Mouse (Mus musculus): ENCODE data around the gene Lmx1a. TPM values are rescaled to one million over a fixed set of nuclear protein-coding genes. Genes with fewer than 3 reads are reported as not detected.

Lmx1a gene
- polyA plus RNA-seq, 1 experiment from 2014 or later = not detected

GRCm38 (mm10) chr1:167669796-167670195 lies 19.2 kb upstream of the Lmx1a start:
- 31% methylated on average over 6 of the region's 6 CpGs for WGBS
- Histone ChIP-seq H3K27ac (ENCODE audit: low read depth, low read length) (no peak overlapping the region), H3K4me1 (ENCODE audit: control insufficient read depth, insufficient read depth, low read length) (no peaks in the 10 kb centered on the region), H3K9ac (ENCODE audit: low read depth, low read length) (no peak overlapping the region), H3K9me3 (ENCODE audit: control insufficient read depth, low read length) (no peaks in the 10 kb centered on the region), H3K4me2 (replicated peaks; ENCODE audit: low read depth, low read length) (no peak overlapping the region), H3K4me3 (ENCODE audit: low read length) (no peak overlapping the region), H3K27me3 (ENCODE audit: control insufficient read depth, insufficient read depth, low read length) (peaks cover 33% of the 10 kb centered on the region), H3K36me3 (ENCODE audit: control insufficient read depth, insufficient read depth, low read length) (no peaks in the 10 kb centered on the region)
- no peak for ATAC-seq (ENCODE audit: low FRiP score, low TSS enrichment)

DNA sequence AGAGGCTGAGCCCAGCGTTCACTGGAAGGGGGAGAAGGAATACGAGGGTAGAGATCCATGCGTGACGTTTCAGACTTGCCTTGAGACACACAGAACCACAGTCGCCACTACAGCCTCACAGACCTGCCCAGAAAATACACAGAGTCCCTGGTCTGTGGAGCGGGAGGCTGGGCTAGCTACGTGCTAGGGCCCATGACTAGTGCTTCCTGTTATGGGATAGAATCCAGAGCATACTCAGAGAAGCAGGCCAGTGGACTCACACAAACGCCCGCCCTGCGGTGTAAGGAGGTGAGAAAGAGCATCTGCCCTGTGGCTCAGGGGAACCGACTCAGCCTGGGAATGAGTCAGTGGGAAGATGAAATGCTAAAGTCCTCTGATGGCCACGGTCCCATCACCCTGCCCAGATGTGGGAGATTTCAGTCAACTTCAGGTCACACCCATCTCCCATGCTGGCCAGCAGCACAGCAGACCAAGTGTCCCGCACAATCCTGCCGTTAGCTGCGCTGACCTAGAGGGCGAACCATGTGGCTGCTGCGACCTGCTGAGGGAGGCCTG lies 16.5 kb upstream of the Lmx1a start:
- Histone ChIP-seq H3K27me3 (ENCODE audit: control insufficient read depth, insufficient read depth, low read length) (peaks cover 33% of the 10 kb centered on the region), H3K9ac (ENCODE audit: low read depth, low read length) (no peak overlapping the region), H3K4me3 (ENCODE audit: low read length) (no peak overlapping the region), H3K4me1 (ENCODE audit: control insufficient read depth, insufficient read depth, low read length) (no peaks in the 10 kb centered on the region), H3K9me3 (ENCODE audit: control insufficient read depth, low read length) (no peaks in the 10 kb centered on the region), H3K36me3 (ENCODE audit: control insufficient read depth, insufficient read depth, low read length) (no peaks in the 10 kb centered on the region), H3K27ac (ENCODE audit: low read depth, low read length) (no peak overlapping the region), H3K4me2 (replicated peaks; ENCODE audit: low read depth, low read length) (no peak overlapping the region)
- 20% methylated on average over 16 of the region's 17 CpGs for WGBS
- ATAC-seq (ENCODE audit: low FRiP score, low TSS enrichment) = peak; percentile 39; the same call in 1 of the 2 replicates

GRCm38 (mm10) chr1:167679061-167679460 lies 10.0 kb upstream of the Lmx1a start:
- H3K4me3 ChIP-seq (ENCODE audit: low read length) = no peak overlapping the region
- no peaks in the 10 kb centered on the region for H3K36me3 ChIP-seq (ENCODE audit: control insufficient read depth, insufficient read depth, low read length)
- no peak overlapping the region for H3K27ac ChIP-seq (ENCODE audit: low read depth, low read length)
- H3K4me2 ChIP-seq (replicated peaks; ENCODE audit: low read depth, low read length) = no peak overlapping the region
- H3K9ac ChIP-seq (ENCODE audit: low read depth, low read length) = no peak overlapping the region
- H3K4me1 ChIP-seq (ENCODE audit: control insufficient read depth, insufficient read depth, low read length) = no peaks in the 10 kb centered on the region
- ATAC-seq (ENCODE audit: low FRiP score, low TSS enrichment) = 0 out of 2 replicates have a peak, but pooled peaks have one; percentile 12
- 92% methylated on average over 6 of the region's 6 CpGs for WGBS
- no peaks in the 10 kb centered on the region; the same call in 1 of the 2 replicates for H3K27me3 ChIP-seq (ENCODE audit: control insufficient read depth, insufficient read depth, low read length)
- peaks cover 3% of the 10 kb centered on the region; the same call in 1 of the 2 replicates for H3K9me3 ChIP-seq (ENCODE audit: control insufficient read depth, low read length)

DNA sequence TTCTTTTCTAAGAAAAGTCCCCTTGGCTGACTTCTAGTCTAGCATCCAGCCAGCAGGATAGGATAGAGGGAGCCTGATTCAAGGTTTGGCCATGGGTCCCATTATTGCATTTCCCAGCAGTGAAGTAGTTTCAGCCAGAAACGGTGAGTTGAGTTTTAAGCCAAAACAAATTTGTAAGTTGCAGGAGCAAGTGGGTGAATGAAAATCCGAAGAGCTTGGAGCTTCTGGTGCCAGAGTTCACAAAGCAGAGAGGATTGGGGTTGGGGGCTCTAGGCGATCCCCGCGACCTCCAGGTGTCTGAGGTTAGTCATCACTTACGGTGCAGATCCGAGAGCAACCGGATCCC lies 1.1 kb upstream of the Lmx1a start:
- H3K9me3 ChIP-seq (ENCODE audit: control insufficient read depth, low read length) = peaks cover 5% of the 10 kb centered on the region; the same call in 1 of the 2 replicates
- no peak overlapping the region for H3K27ac ChIP-seq (ENCODE audit: low read depth, low read length)
- peaks cover 64% of the 10 kb centered on the region for H3K27me3 ChIP-seq (ENCODE audit: control insufficient read depth, insufficient read depth, low read length)
- peak overlapping the region; percentile 47 for H3K4me3 ChIP-seq (ENCODE audit: low read length)
- ATAC-seq (ENCODE audit: low FRiP score, low TSS enrichment) = no peak
- 0% methylated on average over 8 of the region's 8 CpGs for WGBS
- H3K36me3 ChIP-seq (ENCODE audit: control insufficient read depth, insufficient read depth, low read length) = no peaks in the 10 kb centered on the region
- H3K4me2 ChIP-seq (replicated peaks; ENCODE audit: low read depth, low read length) = peak overlapping the region; percentile 87
- peaks cover 11% of the 10 kb centered on the region; the same call in 1 of the 2 replicates for H3K4me1 ChIP-seq (ENCODE audit: control insufficient read depth, insufficient read depth, low read length)
- no peak overlapping the region for H3K9ac ChIP-seq (ENCODE audit: low read depth, low read length)

DNA sequence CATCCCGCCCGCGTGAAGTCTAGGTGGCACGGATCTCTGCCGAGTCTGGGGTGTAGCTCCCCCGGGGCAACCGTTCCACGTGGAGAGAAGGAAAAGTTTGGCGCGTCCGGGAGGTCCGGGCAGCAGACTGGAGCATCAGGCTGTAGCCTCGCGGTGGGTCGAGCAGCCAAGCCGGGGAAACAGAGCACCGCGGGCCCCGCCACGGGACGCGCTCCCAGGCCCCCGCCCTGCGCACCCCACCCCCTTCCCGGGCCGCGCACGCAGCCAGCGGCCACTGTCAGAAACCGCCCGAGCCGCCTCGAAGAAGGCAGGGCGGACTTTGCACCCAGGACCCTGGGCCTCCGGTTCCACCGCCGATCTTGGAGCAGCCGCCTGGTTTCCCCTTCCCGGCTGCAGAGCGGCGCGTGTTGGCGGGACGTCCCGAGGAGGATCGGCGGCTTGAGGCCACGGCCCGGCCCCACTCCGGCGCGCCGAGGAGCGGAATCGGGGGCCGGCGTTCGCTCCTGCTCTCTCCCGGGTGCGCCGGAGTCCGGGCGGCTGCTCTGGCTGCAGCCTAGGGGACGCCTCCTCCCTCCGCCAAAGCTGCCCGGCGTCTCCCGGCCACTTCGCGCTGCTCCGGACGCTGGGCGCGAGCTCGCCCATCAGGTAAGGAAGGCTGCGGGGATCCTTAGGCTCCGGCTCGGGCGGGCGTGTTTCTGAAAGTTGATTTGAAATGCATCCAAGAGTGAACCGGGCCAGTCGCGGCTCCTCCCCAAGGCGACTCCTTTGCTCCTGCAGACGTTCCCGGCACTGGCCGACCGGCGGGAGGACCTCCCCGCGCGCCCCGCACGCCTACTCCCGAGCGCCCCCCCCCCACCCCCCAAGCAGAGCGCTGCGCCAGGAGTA lies 448 bp upstream of the Lmx1a start:
- H3K27me3 ChIP-seq (ENCODE audit: control insufficient read depth, insufficient read depth, low read length) = peaks cover 69% of the 10 kb centered on the region
- peak overlapping the region; percentile 51; the same call in 1 of the 2 replicates for H3K9ac ChIP-seq (ENCODE audit: low read depth, low read length)
- peaks cover 11% of the 10 kb centered on the region; the same call in 1 of the 2 replicates for H3K4me1 ChIP-seq (ENCODE audit: control insufficient read depth, insufficient read depth, low read length)
- H3K4me3 ChIP-seq (ENCODE audit: low read length) = peak overlapping the region; percentile 47
- H3K27ac ChIP-seq (ENCODE audit: low read depth, low read length) = no peak overlapping the region
- ATAC-seq (ENCODE audit: low FRiP score, low TSS enrichment) = peak; percentile 56
- H3K4me2 ChIP-seq (replicated peaks; ENCODE audit: low read depth, low read length) = peak overlapping the region; percentile 87
- H3K9me3 ChIP-seq (ENCODE audit: control insufficient read depth, low read length) = peaks cover 5% of the 10 kb centered on the region; the same call in 1 of the 2 replicates
- no peaks in the 10 kb centered on the region for H3K36me3 ChIP-seq (ENCODE audit: control insufficient read depth, insufficient read depth, low read length)
- WGBS = under 1% methylated on average over 86 of the region's 98 CpGs

- Histone ChIP-seq H3K4me2 (replicated peaks; ENCODE audit: low read depth, low read length) (peak overlapping the region; percentile 87), H3K36me3 (ENCODE audit: control insufficient read depth, insufficient read depth, low read length) (no peaks in the 10 kb centered on the region), H3K9me3 (ENCODE audit: control insufficient read depth, low read length) (peaks cover 3% of the 10 kb centered on the region; the same call in 1 of the 2 replicates), H3K4me3 (ENCODE audit: low read length) (peak overlapping the region; percentile 47), H3K4me1 (ENCODE audit: control insufficient read depth, insufficient read depth, low read length) (peaks cover 11% of the 10 kb centered on the region; the same call in 1 of the 2 replicates), H3K27me3 (ENCODE audit: control insufficient read depth, insufficient read depth, low read length) (peaks cover 78% of the 10 kb centered on the region), H3K9ac (ENCODE audit: low read depth, low read length) (no peak overlapping the region), H3K27ac (ENCODE audit: low read depth, low read length) (no peak overlapping the region)
- ATAC-seq (ENCODE audit: low FRiP score, low TSS enrichment) = peak; percentile 54
- 1% methylated on average over 36 of the region's 36 CpGs for WGBS
Measured at GRCm38 (mm10) chr1:167689262-167690137, 463 bp downstream of the Lmx1a start.

GRCm38 (mm10) chr1:167690138-167690710 lies 1.2 kb downstream of the Lmx1a start:
- Histone ChIP-seq H3K4me1 (ENCODE audit: control insufficient read depth, insufficient read depth, low read length) (peaks cover 11% of the 10 kb centered on the region; the same call in 1 of the 2 replicates), H3K27ac (ENCODE audit: low read depth, low read length) (no peak overlapping the region), H3K4me3 (ENCODE audit: low read length) (no peak overlapping the region), H3K4me2 (replicated peaks; ENCODE audit: low read depth, low read length) (no peak overlapping the region), H3K9me3 (ENCODE audit: control insufficient read depth, low read length) (no peaks in the 10 kb centered on the region), H3K9ac (ENCODE audit: low read depth, low read length) (no peak overlapping the region), H3K36me3 (ENCODE audit: control insufficient read depth, insufficient read depth, low read length) (no peaks in the 10 kb centered on the region), H3K27me3 (ENCODE audit: control insufficient read depth, insufficient read depth, low read length) (peaks cover 85% of the 10 kb centered on the region)
- WGBS = 2% methylated on average over 17 of the region's 17 CpGs
- no peak for ATAC-seq (ENCODE audit: low FRiP score, low TSS enrichment)

DNA sequence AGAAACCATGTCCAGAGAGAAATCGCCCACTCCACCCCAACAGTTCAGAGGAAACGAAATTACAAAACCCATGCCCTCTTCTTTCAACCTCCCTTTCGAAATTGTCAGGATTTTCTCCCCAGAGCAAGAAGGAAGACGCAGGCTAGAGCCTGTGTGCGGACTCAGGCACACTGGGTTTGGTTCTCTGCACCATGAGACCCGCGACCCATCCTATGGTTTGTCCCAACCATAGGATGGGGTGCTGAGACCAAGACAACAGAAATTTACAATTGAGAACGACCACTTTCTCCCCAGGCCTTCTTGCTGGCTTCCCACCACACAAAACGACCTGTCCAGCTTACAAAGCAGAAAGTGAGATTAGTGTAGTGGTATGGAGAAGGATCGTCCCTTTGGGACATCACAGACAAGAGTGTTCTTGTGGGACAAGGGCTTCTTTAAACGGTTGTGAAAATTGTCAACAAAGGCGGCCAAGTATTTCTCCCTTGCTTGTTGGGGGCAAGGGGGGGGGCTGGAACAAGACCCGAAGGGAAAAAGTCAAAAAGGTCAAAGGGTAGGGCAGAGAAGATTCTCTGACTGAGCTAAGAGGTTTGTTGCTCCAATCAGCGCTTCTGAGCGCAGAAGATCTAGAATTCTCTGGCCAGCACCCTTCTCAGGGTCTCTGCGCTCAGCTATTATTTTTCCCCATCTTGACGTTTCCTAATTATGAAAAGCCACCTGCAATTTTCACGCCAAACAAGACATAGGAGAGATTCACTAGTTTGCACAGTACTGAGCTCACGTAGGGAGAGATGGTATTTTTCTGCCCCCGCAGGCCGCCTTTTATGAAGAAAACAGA lies 1.9 kb downstream of the Lmx1a start:
- 4% methylated on average over 21 of the region's 21 CpGs for WGBS
- no peaks in the 10 kb centered on the region for H3K36me3 ChIP-seq (ENCODE audit: control insufficient read depth, insufficient read depth, low read length)
- no peak for ATAC-seq (ENCODE audit: low FRiP score, low TSS enrichment)
- H3K4me2 ChIP-seq (replicated peaks; ENCODE audit: low read depth, low read length) = no peak overlapping the region
- no peak overlapping the region for H3K9ac ChIP-seq (ENCODE audit: low read depth, low read length)
- H3K4me1 ChIP-seq (ENCODE audit: control insufficient read depth, insufficient read depth, low read length) = peaks cover 11% of the 10 kb centered on the region; the same call in 1 of the 2 replicates
- peaks cover 89% of the 10 kb centered on the region for H3K27me3 ChIP-seq (ENCODE audit: control insufficient read depth, insufficient read depth, low read length)
- no peak overlapping the region for H3K4me3 ChIP-seq (ENCODE audit: low read length)
- H3K27ac ChIP-seq (ENCODE audit: low read depth, low read length) = no peak overlapping the region
- H3K9me3 ChIP-seq (ENCODE audit: control insufficient read depth, low read length) = no peaks in the 10 kb centered on the region

Data from kidney, embryonic 14.5 days (tissue).